Mouse (Mus musculus): ENCODE measurements around the gene Tub. TPM values are rescaled to one million over a fixed set of nuclear protein-coding genes. Genes with fewer than 3 reads are reported as not detected.

Tub gene
- polyA plus RNA-seq (2012; ENCODE audit: low replicate concordance), result 0.49 and 1.9 TPM in 2 replicates

GRCm38 (mm10) chr7:108950312-108950761, at the start of gene Tub:
TSS of gene Tub (plus strand) at chr7:108950338.

GRCm38 (mm10) chr7:108929726-108930393, 20.3 kb upstream of the Tub start, which contains the start of gene Nlrp10:
TSS of gene Nlrp10 (minus strand) at chr7:108930178.

GRCm38 (mm10) chr7:108933794-108934731, 16.1 kb upstream of the Tub start, which contains the start of gene Eif3f:
TSS of gene Eif3f (plus strand) at chr7:108934417.

GRCm38 (mm10) chr7:109083113-109083812, 133.1 kb downstream of the Tub start, which contains the start of gene Ric3:
TSS of gene Ric3 (minus strand) at chr7:109083331.

Other genes with a start within 250 kb of the Tub start
- gene Olfr512, start 237.0 kb upstream of the Tub start, polyA plus RNA-seq (2012; ENCODE audit: low replicate concordance), result not detected in 2 replicates
- 0.07 TPM in 1 of 2 replicates, not detected in the other for gene Olfr513, start 199.4 kb upstream of the Tub start, polyA plus RNA-seq (2012; ENCODE audit: low replicate concordance)
- not detected in 2 replicates for gene Olfr514, start 124.3 kb upstream of the Tub start, polyA plus RNA-seq (2012; ENCODE audit: low replicate concordance)
- not detected in 2 replicates for gene Olfr516, start 99.8 kb upstream of the Tub start, polyA plus RNA-seq (2012; ENCODE audit: low replicate concordance)
- gene Olfr517, start 78.0 kb upstream of the Tub start, polyA plus RNA-seq (2012; ENCODE audit: low replicate concordance), result not detected in 2 replicates
- not detected in 2 replicates for gene Olfr518, start 65.3 kb upstream of the Tub start, polyA plus RNA-seq (2012; ENCODE audit: low replicate concordance)
- not detected in 2 replicates for gene Olfr519, start 55.9 kb upstream of the Tub start, polyA plus RNA-seq (2012; ENCODE audit: low replicate concordance)
- 0.12 and 0.44 TPM in 2 replicates for gene Nlrp10, start 20.2 kb upstream of the Tub start, polyA plus RNA-seq (2012; ENCODE audit: low replicate concordance)
- 364 and 1,168 TPM in 2 replicates for gene Eif3f, start 15.9 kb upstream of the Tub start, polyA plus RNA-seq (2012; ENCODE audit: low replicate concordance)
- 1.2 and 2.8 TPM in 2 replicates for gene Ric3, start 133.0 kb downstream of the Tub start, polyA plus RNA-seq (2012; ENCODE audit: low replicate concordance)
- gene Lmo1, start 224.9 kb downstream of the Tub start, polyA plus RNA-seq (2012; ENCODE audit: low replicate concordance), result 2.0 and 6.8 TPM in 2 replicates

Data from hematopoietic multipotent progenitor cell, adult 10-12 weeks (in vitro differentiated cells).